Mouse (Mus musculus) MEL (cell line): ENCODE data around the gene Maml2. TPM values are rescaled to one million over a fixed set of nuclear protein-coding genes. Genes with fewer than 3 reads are reported as not detected.

Source experiments
- DNase-seq: peaks from one replicate; pipeline ENCODE4 v3.0.0; 2011; ENCODE audit warnings: low read depth, low spot score
- H3K27ac ChIP-seq: 2 replicates; pipeline ENCODE4 v1.5.1; 2012; ENCODE audit warnings: low read depth, mild to moderate bottlenecking, control low read depth, low read length, moderate library complexity; ENCODE audit not compliant: control insufficient read depth
- H3K27me3 ChIP-seq, 2 experiments: fragments of 150-350 bp in 1 of 2; sonication (generic) in 1 of 2; 2 replicates each; pipeline ENCODE4 v1.6.1; 2012; ENCODE audit warnings: low read length in 2 of 2, mild to moderate bottlenecking in 2 of 2, improper control_type of control experiment in 1 of 2, moderate library complexity in 1 of 2; ENCODE audit not compliant: insufficient read depth in 2 of 2, control insufficient read depth in 1 of 2
- H3K36me3 ChIP-seq, 2 experiments: 2 replicates each; pipeline ENCODE4 v1.6.1; 2012 to 2014; ENCODE audit warnings: low read length in 2 of 2, improper control_type of control experiment in 1 of 2, inconsistent platforms in 1 of 2, mild to moderate bottlenecking in 1 of 2; ENCODE audit not compliant: insufficient read depth in 2 of 2, control insufficient read depth in 1 of 2
- H3K4me1 ChIP-seq, 2 experiments: fragments of 150-350 bp in 1 of 2; sonication (generic) in 1 of 2; 2 replicates each; pipeline ENCODE4 v1.6.1; 2012; ENCODE audit warnings: low read length in 2 of 2, improper control_type of control experiment in 1 of 2, mild to moderate bottlenecking in 1 of 2; ENCODE audit not compliant: insufficient read depth in 2 of 2, control insufficient read depth in 1 of 2
- H3K4me3 ChIP-seq, 2 experiments: fragments of 150-350 bp in 1 of 2; sonication (generic) in 1 of 2; 2 replicates each; pipeline ENCODE4 v1.5.1; 2012; ENCODE audit warnings: low read depth in 2 of 2, low read length in 2 of 2, mild to moderate bottlenecking in 2 of 2, moderate library complexity in 2 of 2, control low read depth in 1 of 2, improper control_type of control experiment in 1 of 2; ENCODE audit not compliant: control insufficient read depth in 1 of 2, insufficient read depth in 1 of 2
- H3K79me2 ChIP-seq: 2 replicates; pipeline ENCODE4 v1.6.1; 2012; ENCODE audit warnings: mild to moderate bottlenecking, low read length, moderate library complexity; ENCODE audit not compliant: control insufficient read depth, poor library complexity, insufficient read depth
- H3K9ac ChIP-seq: 2 replicates; pipeline ENCODE4 v1.6.1; 2012; ENCODE audit warnings: low read depth, mild to moderate bottlenecking, control low read depth, low read length, moderate library complexity; ENCODE audit not compliant: control insufficient read depth, poor library complexity, severe bottlenecking
- H3K9me3 ChIP-seq: fragments of 150-350 bp; sonication (generic); replicated peaks from 2 replicates; pipeline ENCODE4 v1.6.1; 2012; ENCODE audit warnings: mild to moderate bottlenecking, low read length, improper control_type of control experiment, moderate library complexity; ENCODE audit not compliant: insufficient read depth
- BHLHE40 ChIP-seq: IDR thresholded peaks from 2 replicates; pipeline ENCODE4 v1.6.1; 2012; ENCODE audit warnings: low read depth, mild to moderate bottlenecking, inconsistent platforms, low read length, improper control_type of control experiment, borderline replicate concordance
- CHD1 ChIP-seq: IDR thresholded peaks from 2 replicates; pipeline ENCODE4 v1.6.1; 2012; ENCODE audit warnings: low read depth, mild to moderate bottlenecking, inconsistent platforms, low read length, improper control_type of control experiment
- CHD2 ChIP-seq: IDR thresholded peaks from 2 replicates; pipeline ENCODE4 v1.6.1; 2011; ENCODE audit warnings: low read length, improper control_type of control experiment
- CTCF ChIP-seq, 3 experiments: IDR thresholded peaks in 2 of 3; conservative IDR thresholded peaks in 1 of 3; 2 replicates each; pipeline ENCODE4 v1.5.1; 2011 to 2012; ENCODE audit warnings: low read length in 3 of 3, low read depth in 2 of 3, mild to moderate bottlenecking in 2 of 3, improper control_type of control experiment in 1 of 3, inconsistent platforms in 1 of 3, mixed read lengths in 1 of 3, moderate library complexity in 1 of 3; ENCODE audit not compliant: control insufficient read depth in 1 of 3, insufficient read depth in 1 of 3, poor library complexity in 1 of 3, severe bottlenecking in 1 of 3
- E2F4 ChIP-seq: IDR thresholded peaks from 2 replicates; pipeline ENCODE4 v1.6.1; 2011; ENCODE audit warnings: low read depth, low read length, improper control_type of control experiment, borderline replicate concordance
- ELF1 ChIP-seq: IDR thresholded peaks from 2 replicates; pipeline ENCODE4 v1.6.1; 2014; ENCODE audit warnings: low read depth, mild to moderate bottlenecking, inconsistent platforms, low read length, improper control_type of control experiment, moderate library complexity
- EP300 ChIP-seq, 2 experiments: IDR thresholded peaks; 2 replicates each; pipeline ENCODE4 v1.6.1; 2011; ENCODE audit warnings: improper control_type of control experiment in 2 of 2, low read length in 2 of 2, low read depth in 1 of 2, mild to moderate bottlenecking in 1 of 2
- GATA1 ChIP-seq: IDR thresholded peaks from 2 replicates; pipeline ENCODE4 v1.6.1; 2011; ENCODE audit warnings: low read depth, low read length, improper control_type of control experiment
- HCFC1 ChIP-seq: IDR thresholded peaks from 2 replicates; pipeline ENCODE4 v1.6.1; 2012; ENCODE audit warnings: low read depth, mild to moderate bottlenecking, inconsistent platforms, low read length, improper control_type of control experiment, moderate library complexity
- KAT2A ChIP-seq: conservative IDR thresholded peaks from 2 replicates; pipeline ENCODE4 v1.6.1; 2012; ENCODE audit warnings: low read depth, low read length, improper control_type of control experiment, inconsistent platforms
- MAFK ChIP-seq: IDR thresholded peaks from 2 replicates; pipeline ENCODE4 v1.6.1; 2011; ENCODE audit warnings: low read depth, mild to moderate bottlenecking, low read length, improper control_type of control experiment, borderline replicate concordance
- MAX ChIP-seq: IDR thresholded peaks from 2 replicates; pipeline ENCODE4 v1.6.1; 2011; ENCODE audit warnings: low read length, improper control_type of control experiment
- MYB ChIP-seq: IDR thresholded peaks from 2 replicates; pipeline ENCODE4 v1.6.1; 2011; ENCODE audit warnings: mild to moderate bottlenecking, low read depth, low read length, improper control_type of control experiment
- MYC ChIP-seq: IDR thresholded peaks from 2 replicates; pipeline ENCODE4 v1.6.1; 2011; ENCODE audit warnings: low read depth, mild to moderate bottlenecking, low read length, improper control_type of control experiment, moderate library complexity
- NELFE ChIP-seq: IDR thresholded peaks from 2 replicates; pipeline ENCODE4 v1.6.1; 2011; ENCODE audit warnings: low read depth, low read length, improper control_type of control experiment
- POLR2AphosphoS5 ChIP-seq: IDR thresholded peaks from 2 replicates; pipeline ENCODE4 v1.6.1; 2012; ENCODE audit warnings: low read depth, borderline replicate concordance, mild to moderate bottlenecking, inconsistent platforms, low read length, moderate library complexity, mixed read lengths
- RCOR1 ChIP-seq: IDR thresholded peaks from 2 replicates; pipeline ENCODE4 v1.6.1; 2012; ENCODE audit warnings: low read depth, mild to moderate bottlenecking, inconsistent platforms, low read length, improper control_type of control experiment
- SIN3A ChIP-seq: IDR thresholded peaks from 2 replicates; pipeline ENCODE4 v1.6.1; 2012; ENCODE audit warnings: low read length, improper control_type of control experiment, inconsistent platforms
- TAL1 ChIP-seq: IDR thresholded peaks from 2 replicates; pipeline ENCODE4 v1.6.1; 2012; ENCODE audit warnings: mild to moderate bottlenecking, inconsistent platforms, low read length, moderate library complexity, mixed read lengths
- TBP ChIP-seq: IDR thresholded peaks from 2 replicates; pipeline ENCODE4 v1.8.0; 2011; ENCODE audit warnings: low read depth, low read length, improper control_type of control experiment
- UBTF ChIP-seq: IDR thresholded peaks from 2 replicates; pipeline ENCODE4 v1.6.1; 2012; ENCODE audit warnings: low read depth, mild to moderate bottlenecking, inconsistent platforms, low read length, improper control_type of control experiment, moderate library complexity, borderline replicate concordance; ENCODE audit not compliant: insufficient read depth
- USF1 ChIP-seq: IDR thresholded peaks from 2 replicates; pipeline ENCODE4 v1.6.1; 2014; ENCODE audit warnings: low read depth, mild to moderate bottlenecking, inconsistent platforms, low read length, improper control_type of control experiment, moderate library complexity
- ZC3H11A ChIP-seq: IDR thresholded peaks from 2 replicates; pipeline ENCODE4 v1.6.1; 2012; ENCODE audit warnings: low read depth, mild to moderate bottlenecking, inconsistent platforms, low read length, improper control_type of control experiment
- ZKSCAN1 ChIP-seq: IDR thresholded peaks from 2 replicates; pipeline ENCODE4 v1.6.1; 2012; ENCODE audit warnings: low read depth, mild to moderate bottlenecking, inconsistent platforms, low read length, improper control_type of control experiment, moderate library complexity
- ZMIZ1 ChIP-seq: IDR thresholded peaks from 2 replicates; pipeline ENCODE4 v1.6.1; 2012; ENCODE audit warnings: low read depth, mild to moderate bottlenecking, inconsistent platforms, low read length, improper control_type of control experiment, moderate library complexity
- ZNF384 ChIP-seq: IDR thresholded peaks from 2 replicates; pipeline ENCODE4 v1.6.1; 2012; ENCODE audit warnings: low read depth, mild to moderate bottlenecking, inconsistent platforms, low read length, improper control_type of control experiment
- polyA plus RNA-seq, 2 experiments: library from polyadenylated mRNA; stranded (reverse) in 1 of 2; unstranded in 1 of 2; fragments of >175 nt in 1 of 2; fragments of >200 nt in 1 of 2; gene quantifications; 2 replicates each; pipeline versions ENCODE4 v1.2.1 to v1.2.4; 2012; ENCODE audit warnings: low replicate concordance in 2 of 2, low read depth in 1 of 2; ENCODE audit not compliant: insufficient read length in 2 of 2, insufficient read depth in 1 of 2, missing spikeins in 1 of 2
- total RNA-seq: library from RNA; depleted of rRNA; stranded (reverse); fragments of 300-350 nt; gene quantifications from 2 replicates; pipeline ENCODE4 v1.2.3, GENCODE M21; 2012

The Maml2 gene
- total and polyA plus RNA-seq, 3 experiments: 0.08 to 0.47 TPM; not detected in 1

- Histone ChIP-seq H3K27me3 (peaks cover 0 to 6% of the 10 kb centered on the region in 2 experiments; a peak in 2 of 4 replicates), H3K4me1 (no peaks in the 10 kb centered on the region), H3K9ac (no peak overlapping the region), H3K9me3 (no peaks in the 10 kb centered on the region), H3K79me2 (no peaks in the 10 kb centered on the region), H3K27ac (no peak overlapping the region), H3K4me3 (no peak overlapping the region), H3K36me3 (no peaks in the 10 kb centered on the region)
- TF ChIP-seq CTCF (IDR thresholded peaks at IDR 0.05 in 2 of 3, conservative IDR thresholded peaks at IDR 0.05 in 1 of 3; ENCODE audit: control insufficient read depth in 1 of 3, insufficient read depth in 1 of 3, low read depth in 2 of 3, low read length in 3 of 3, poor library complexity in 1 of 3, severe bottlenecking in 1 of 3) (no peak), KAT2A (no peak), ZKSCAN1 (no peak), CHD1 (no peak), MAX (no peak), NELFE (no peak), ZMIZ1 (no peak), UBTF (no peak), MYB (no peak), TBP (no peak), HCFC1 (no peak), POLR2AphosphoS5 (no peak)
- DNase-seq: no peak
Observed at GRCm38 (mm10) chr9:13665487-13665969, 367.8 kb downstream of the Maml2 start.

- H3K9ac ChIP-seq: no peak overlapping the region
- H3K4me1 ChIP-seq: no peaks in the 10 kb centered on the region
- H3K36me3 ChIP-seq: no peaks in the 10 kb centered on the region
- H3K4me3 ChIP-seq: no peak overlapping the region
- H3K27me3 ChIP-seq: peaks cover 0 to 4% of the 10 kb centered on the region in 2 experiments; a peak in 2 of 4 replicates
- H3K9me3 ChIP-seq: no peaks in the 10 kb centered on the region
- DNase-seq: no peak
- no peaks in the 10 kb centered on the region for H3K79me2 ChIP-seq
- TF ChIP-seq EP300 (IDR thresholded peaks at IDR 0.05; ENCODE audit: low read depth in 1 of 2, low read length in 2 of 2): no peak
- TF ChIP-seq ELF1: no peak
- TF ChIP-seq RCOR1: no peak
- H3K27ac ChIP-seq: no peak overlapping the region
Observed at GRCm38 (mm10) chr9:13667955-13668354, 370.2 kb downstream of the Maml2 start.

- Histone ChIP-seq H3K4me1 (peaks cover 0 to 5% of the 10 kb centered on the region in 2 experiments; a peak in 1 of 4 replicates), H3K9me3 (no peaks in the 10 kb centered on the region), H3K9ac (no peak overlapping the region), H3K27me3 (peaks cover 0 to 4% of the 10 kb centered on the region in 2 experiments; a peak in 2 of 4 replicates), H3K27ac (no peak overlapping the region), H3K36me3 (no peaks in the 10 kb centered on the region), H3K4me3 (no peak overlapping the region), H3K79me2 (no peaks in the 10 kb centered on the region)
- DNase-seq: no peak
- TF ChIP-seq ZMIZ1 (no peak), MAFK (no peak), BHLHE40 (no peak), TAL1 (no peak), ZNF384 (no peak), KAT2A (no peak), MYC (no peak), MAX (no peak), E2F4 (no peak), POLR2AphosphoS5 (no peak), SIN3A (no peak), GATA1 (no peak), HCFC1 (no peak), CHD2 (no peak), UBTF (no peak), NELFE (no peak), USF1 (no peak), ZC3H11A (no peak)
Observed at GRCm38 (mm10) chr9:13668742-13669141, 371.0 kb downstream of the Maml2 start.
